Mouse (Mus musculus): ENCODE results near the gene Ctrl. TPM values are rescaled to one million over a fixed set of nuclear protein-coding genes. Genes with fewer than 3 reads are reported as not detected.

The Ctrl gene
- polyA plus RNA-seq, 1 experiment: 0.16 TPM

- Histone ChIP-seq H3K27me3 (ENCODE audit: control insufficient read depth, insufficient read depth, insufficient read length) (no peaks in the 10 kb centered on the region), H3ac (ENCODE audit: control insufficient read depth, insufficient read length, low read depth) (no peak overlapping the region), H3K79me2 (ENCODE audit: control insufficient read depth, insufficient read depth) (peaks cover 22% of the 10 kb centered on the region), H3K4me3 (ENCODE audit: insufficient read depth, poor library complexity, severe bottlenecking) (no peak overlapping the region), H3K36me3 (ENCODE audit: control insufficient read depth, insufficient read depth) (peaks cover 2% of the 10 kb centered on the region), H3K79me3 (ENCODE audit: low read depth) (peaks cover 4% of the 10 kb centered on the region)
- TF ChIP-seq MAX (IDR thresholded peaks at IDR 0.05) (no peak), FOSL1 (IDR thresholded peaks at IDR 0.05; ENCODE audit: insufficient read depth, low read length, poor library complexity, severe bottlenecking) (no peak), USF1 (IDR thresholded peaks at IDR 0.05; ENCODE audit: low read depth) (no peak), MYOD1 (IDR thresholded peaks at IDR 0.05; ENCODE audit: control insufficient read depth, insufficient read length, low read depth) (no peak), CEBPB (IDR thresholded peaks at IDR 0.05; ENCODE audit: low read depth) (no peak), MYOG (IDR thresholded peaks at IDR 0.05; ENCODE audit: control insufficient read depth, extremely low read depth, insufficient read length) (no peak), CTCF (IDR thresholded peaks at IDR 0.05; ENCODE audit: control insufficient read depth, insufficient read depth, insufficient read length) (no peak)
These were observed 35.7 kb downstream of the Ctrl start for GRCm38 (mm10) chr8:105897801-105898480.

GRCm38 (mm10) chr8:105893339-105893738 is 40.3 kb downstream of the Ctrl start, which contains the start of gene Nrn1l:
Gene Nrn1l (plus strand): TSS chr8:105893567.
- Histone ChIP-seq H3K27me3 (ENCODE audit: control insufficient read depth, insufficient read depth, insufficient read length) (no peaks in the 10 kb centered on the region), H3K79me2 (ENCODE audit: control insufficient read depth, insufficient read depth) (no peaks in the 10 kb centered on the region), H3ac (ENCODE audit: control insufficient read depth, insufficient read length, low read depth) (no peak within 1 kb of the TSS), H3K36me3 (ENCODE audit: control insufficient read depth, insufficient read depth) (peaks cover 47% of the 10 kb centered on the region), H3K4me3 (ENCODE audit: insufficient read depth, poor library complexity, severe bottlenecking) (no peak within 1 kb of the TSS), H3K79me3 (ENCODE audit: low read depth) (no peaks in the 10 kb centered on the region)
- TF ChIP-seq CEBPB (IDR thresholded peaks at IDR 0.05; ENCODE audit: low read depth): no peak

GRCm38 (mm10) chr8:105892432-105892831 is 41.2 kb downstream of the Ctrl start:
- Histone ChIP-seq H3K79me3 (ENCODE audit: low read depth) (no peaks in the 10 kb centered on the region), H3K79me2 (ENCODE audit: control insufficient read depth, insufficient read depth) (no peaks in the 10 kb centered on the region), H3ac (ENCODE audit: control insufficient read depth, insufficient read length, low read depth) (no peak overlapping the region), H3K27me3 (ENCODE audit: control insufficient read depth, insufficient read depth, insufficient read length) (no peaks in the 10 kb centered on the region), H3K36me3 (ENCODE audit: control insufficient read depth, insufficient read depth) (peaks cover 56% of the 10 kb centered on the region), H3K4me3 (ENCODE audit: insufficient read depth, poor library complexity, severe bottlenecking) (no peak overlapping the region)
- no peak for TF ChIP-seq USF1 (IDR thresholded peaks at IDR 0.05; ENCODE audit: low read depth)
- TF ChIP-seq CEBPB (IDR thresholded peaks at IDR 0.05; ENCODE audit: low read depth): no peak
- TF ChIP-seq MYOG (IDR thresholded peaks at IDR 0.05; ENCODE audit: control insufficient read depth, extremely low read depth, insufficient read length): no peak
- no peak for TF ChIP-seq CTCF (IDR thresholded peaks at IDR 0.05; ENCODE audit: control insufficient read depth, insufficient read depth, insufficient read length)
- TF ChIP-seq MYOD1 (IDR thresholded peaks at IDR 0.05; ENCODE audit: control insufficient read depth, insufficient read length, low read depth): no peak
- no peak for TF ChIP-seq MAX (IDR thresholded peaks at IDR 0.05)

- peaks cover 70% of the 10 kb centered on the region for H3K36me3 ChIP-seq (ENCODE audit: control insufficient read depth, insufficient read depth)
These were observed 42.8 kb downstream of the Ctrl start for GRCm38 (mm10) chr8:105890870-105891269.

GRCm38 (mm10) chr8:105889756-105890465 is 43.8 kb downstream of the Ctrl start:
- Histone ChIP-seq H3K79me2 (ENCODE audit: control insufficient read depth, insufficient read depth) (no peaks in the 10 kb centered on the region), H3K27me3 (ENCODE audit: control insufficient read depth, insufficient read depth, insufficient read length) (no peaks in the 10 kb centered on the region), H3K4me3 (ENCODE audit: insufficient read depth, poor library complexity, severe bottlenecking) (no peak overlapping the region), H3K36me3 (ENCODE audit: control insufficient read depth, insufficient read depth) (peaks cover 79% of the 10 kb centered on the region), H3K79me3 (ENCODE audit: low read depth) (no peaks in the 10 kb centered on the region), H3ac (ENCODE audit: control insufficient read depth, insufficient read length, low read depth) (no peak overlapping the region)
- TF ChIP-seq CEBPB (IDR thresholded peaks at IDR 0.05; ENCODE audit: low read depth) (no peak), MAX (IDR thresholded peaks at IDR 0.05) (no peak), FOSL1 (IDR thresholded peaks at IDR 0.05; ENCODE audit: insufficient read depth, low read length, poor library complexity, severe bottlenecking) (no peak), CTCF (IDR thresholded peaks at IDR 0.05; ENCODE audit: control insufficient read depth, insufficient read depth, insufficient read length) (no peak), MYOD1 (IDR thresholded peaks at IDR 0.05; ENCODE audit: control insufficient read depth, insufficient read length, low read depth) (no peak), USF1 (IDR thresholded peaks at IDR 0.05; ENCODE audit: low read depth) (no peak), MYOG (IDR thresholded peaks at IDR 0.05; ENCODE audit: control insufficient read depth, extremely low read depth, insufficient read length) (no peak)

More at GRCm38 (mm10) chr8:105890870-105891269, 42.8 kb downstream of the Ctrl start:
- Histone ChIP-seq H3ac (ENCODE audit: control insufficient read depth, insufficient read length, low read depth) (no peak overlapping the region), H3K27me3 (ENCODE audit: control insufficient read depth, insufficient read depth, insufficient read length) (no peaks in the 10 kb centered on the region), H3K79me3 (ENCODE audit: low read depth) (no peaks in the 10 kb centered on the region), H3K4me3 (ENCODE audit: insufficient read depth, poor library complexity, severe bottlenecking) (no peak overlapping the region), H3K79me2 (ENCODE audit: control insufficient read depth, insufficient read depth) (no peaks in the 10 kb centered on the region)
- TF ChIP-seq MYOG (IDR thresholded peaks at IDR 0.05; ENCODE audit: control insufficient read depth, extremely low read depth, insufficient read length) (no peak), MYOD1 (IDR thresholded peaks at IDR 0.05; ENCODE audit: control insufficient read depth, insufficient read length, low read depth) (no peak), MAX (IDR thresholded peaks at IDR 0.05) (no peak), CEBPB (IDR thresholded peaks at IDR 0.05; ENCODE audit: low read depth) (no peak), USF1 (IDR thresholded peaks at IDR 0.05; ENCODE audit: low read depth) (no peak), CTCF (IDR thresholded peaks at IDR 0.05; ENCODE audit: control insufficient read depth, insufficient read depth, insufficient read length) (no peak), FOSL1 (IDR thresholded peaks at IDR 0.05; ENCODE audit: insufficient read depth, low read length, poor library complexity, severe bottlenecking) (no peak)

Small RNA genes within 50 kb of the gene (microRNA-seq; reads per million reads assigned to microRNA genes)
- 0.20 reads per million for gene Mir7074 (ENCODE audit: borderline microRNAs expressed)

Other genes starting within 250 kb of the Ctrl start
- gene Carmil2, start 247.6 kb downstream of the Ctrl start, polyA plus RNA-seq (2012; fragmentation: generic; extraction: Trizol): 0.49 TPM
- gene Acd, start 232.8 kb downstream of the Ctrl start, polyA plus RNA-seq (2012; fragmentation: generic; extraction: Trizol): 30.4 TPM
- gene Pard6a, start 232.7 kb downstream of the Ctrl start, polyA plus RNA-seq (2012; fragmentation: generic; extraction: Trizol): 16.4 TPM
- 0.09 TPM for gene 4933405L10Rik, start 226.2 kb downstream of the Ctrl start, polyA plus RNA-seq (2012; fragmentation: generic; extraction: Trizol)
- 24.8 TPM for gene Enkd1, start 225.7 kb downstream of the Ctrl start, polyA plus RNA-seq (2012; fragmentation: generic; extraction: Trizol)
- 8.2 TPM for gene Gfod2, start 175.2 kb downstream of the Ctrl start, polyA plus RNA-seq (2012; fragmentation: generic; extraction: Trizol)
- 11.0 TPM for gene Ranbp10, start 106.5 kb downstream of the Ctrl start, polyA plus RNA-seq (2012; fragmentation: generic; extraction: Trizol)
- gene Tsnaxip1, start 106.1 kb downstream of the Ctrl start, polyA plus RNA-seq (2012; fragmentation: generic; extraction: Trizol): 0.09 TPM
- gene Cenpt, start 80.6 kb downstream of the Ctrl start, polyA plus RNA-seq (2012; fragmentation: generic; extraction: Trizol): 35.7 TPM
- gene Thap11, start 78.7 kb downstream of the Ctrl start, polyA plus RNA-seq (2012; fragmentation: generic; extraction: Trizol): 48.2 TPM
- gene Nutf2, start 73.3 kb downstream of the Ctrl start, polyA plus RNA-seq (2012; fragmentation: generic; extraction: Trizol): 258 TPM
- gene Edc4, start 53.0 kb downstream of the Ctrl start, polyA plus RNA-seq (2012; fragmentation: generic; extraction: Trizol): 31.3 TPM
- gene Nrn1l, start 40.3 kb downstream of the Ctrl start, polyA plus RNA-seq (2012; fragmentation: generic; extraction: Trizol): 0.32 TPM
- 14.4 TPM for gene Pskh1, start 33.4 kb downstream of the Ctrl start, polyA plus RNA-seq (2012; fragmentation: generic; extraction: Trizol)
- 73.5 TPM for gene Psmb10, start 4.6 kb upstream of the Ctrl start, polyA plus RNA-seq (2012; fragmentation: generic; extraction: Trizol)
- gene Lcat, start 9.5 kb upstream of the Ctrl start, polyA plus RNA-seq (2012; fragmentation: generic; extraction: Trizol): 1.4 TPM
- 79.1 TPM for gene Slc12a4, start 32.2 kb upstream of the Ctrl start, polyA plus RNA-seq (2012; fragmentation: generic; extraction: Trizol)
- not detected for gene Dpep3, start 45.6 kb upstream of the Ctrl start, polyA plus RNA-seq (2012; fragmentation: generic; extraction: Trizol)
- 13.1 TPM for gene Dus2, start 57.5 kb upstream of the Ctrl start, polyA plus RNA-seq (2012; fragmentation: generic; extraction: Trizol)
- gene Dpep2nb, start 72.1 kb upstream of the Ctrl start, polyA plus RNA-seq (2012; fragmentation: generic; extraction: Trizol): 0.05 TPM
- gene Ddx28, start 78.0 kb upstream of the Ctrl start, polyA plus RNA-seq (2012; fragmentation: generic; extraction: Trizol): 15.0 TPM
- 12.6 TPM for gene Nfatc3, start 125.0 kb upstream of the Ctrl start, polyA plus RNA-seq (2012; fragmentation: generic; extraction: Trizol)
- gene Esrp2, start 203.1 kb upstream of the Ctrl start, polyA plus RNA-seq (2012; fragmentation: generic; extraction: Trizol): 0.04 TPM
- 13.0 TPM for gene Pla2g15, start 216.5 kb upstream of the Ctrl start, polyA plus RNA-seq (2012; fragmentation: generic; extraction: Trizol)
- gene Slc7a6, start 235.0 kb upstream of the Ctrl start, polyA plus RNA-seq (2012; fragmentation: generic; extraction: Trizol): 21.3 TPM